Mouse (Mus musculus) thymus, adult 2 months (tissue): Measurements from ENCODE around the gene Stra6.

ENCODE experiments used
- CTCF ChIP-seq: fragments of 200-500 bp; IDR thresholded peaks from 2 replicates; pipeline ENCODE4 v1.5.1; 2012; ENCODE audit warnings: mild to moderate bottlenecking, control low read depth, low read length, moderate library complexity, borderline replicate concordance; ENCODE audit not compliant: control insufficient read depth, poor library complexity, insufficient read depth; ENCODE audit errors: extremely low read depth
- POLR2A ChIP-seq: fragments of 200-500 bp; IDR thresholded peaks from 2 replicates; pipeline ENCODE4 v1.6.1; 2012; ENCODE audit warnings: mild to moderate bottlenecking, low read length, control low read depth, moderate library complexity; ENCODE audit not compliant: control insufficient read depth, poor library complexity, insufficient read depth; ENCODE audit errors: extremely low read depth

DNA sequence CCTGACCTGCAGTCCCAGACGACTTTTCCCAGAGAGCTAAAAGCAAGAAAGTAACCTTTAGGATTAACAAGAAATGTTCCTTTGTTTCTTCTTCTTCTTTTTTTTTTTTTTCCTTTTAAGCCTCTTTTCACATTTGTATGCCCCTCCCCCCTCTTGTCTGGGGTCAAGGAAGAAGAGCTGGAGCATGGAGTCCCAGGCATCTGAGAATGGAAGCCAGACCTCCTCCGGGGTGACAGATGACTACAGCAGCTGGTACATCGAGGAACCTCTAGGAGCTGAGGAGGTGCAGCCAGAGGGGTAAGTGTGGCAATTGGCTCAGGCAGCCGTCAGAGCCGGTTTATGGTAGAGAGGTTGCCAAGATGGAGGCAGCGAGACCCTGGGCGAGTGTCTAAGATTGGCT is 71.3 kb downstream of the Stra6 start:
- TF ChIP-seq CTCF: no peak
- TF ChIP-seq POLR2A: no peak
